Mouse (Mus musculus): ENCODE results near the gene Macrod2. TPM values are rescaled to one million over a fixed set of nuclear protein-coding genes. Genes with fewer than 3 reads are reported as not detected.

The Macrod2 gene
- polyA plus RNA-seq (2012; rRNA removed) = 1.9 and 2.3 TPM in 2 replicates

DNA sequence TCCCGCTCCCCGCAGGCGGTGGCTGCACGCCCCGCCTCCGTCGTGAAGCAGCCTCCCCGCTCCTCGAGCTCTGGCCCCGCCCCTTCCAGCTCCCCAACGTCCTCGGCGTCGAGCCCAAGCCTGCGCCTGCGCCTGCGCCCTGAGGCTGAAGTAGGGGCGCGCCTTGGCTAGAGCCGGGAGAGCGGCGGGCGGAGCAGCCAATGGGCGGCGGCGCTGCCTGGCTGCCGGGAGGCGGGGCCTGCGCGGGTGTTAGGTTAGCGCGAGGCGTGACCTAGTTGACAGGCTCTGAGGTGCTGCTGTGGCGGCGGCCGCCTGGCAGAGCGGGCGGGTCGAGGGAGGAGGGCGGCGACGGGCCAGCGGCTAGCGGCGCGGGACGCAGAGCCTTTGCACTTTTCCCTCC is at the start of gene Macrod2:
Macrod2 (plus strand) TSS at position 131 of the 400 bp plus-strand sequence.
- under 1% methylated on average over 46 of the region's 47 CpGs for WGBS
- DNase-seq (ENCODE audit: low read depth, low spot score) = peak; percentile 91

GRCm38 (mm10) chr2:140359905-140360304 is 35.2 kb upstream of the Macrod2 start:
- DNase-seq (ENCODE audit: low read depth, low spot score) = no peak
- WGBS = 48% methylated on average over 2 of the region's 2 CpGs

- DNase-seq (ENCODE audit: low read depth, low spot score) = no peak
- 77% methylated on average over 1 of the region's 1 CpGs for WGBS
Measured at GRCm38 (mm10) chr2:140364804-140365203, 30.3 kb upstream of the Macrod2 start.

GRCm38 (mm10) chr2:140389525-140389924 is 5.6 kb upstream of the Macrod2 start, which contains the start of gene Sel1l2:
TSS of gene Sel1l2 (minus strand) at chr2:140389706.
- WGBS = 48% methylated on average over 4 of the region's 4 CpGs
- no peak for DNase-seq (ENCODE audit: low read depth, low spot score)

GRCm38 (mm10) chr2:140395744-140396231 is 679 bp downstream of the Macrod2 start:
- DNase-seq (ENCODE audit: low read depth, low spot score) = no peak
- WGBS = under 1% methylated on average over 58 of the region's 58 CpGs

DNA sequence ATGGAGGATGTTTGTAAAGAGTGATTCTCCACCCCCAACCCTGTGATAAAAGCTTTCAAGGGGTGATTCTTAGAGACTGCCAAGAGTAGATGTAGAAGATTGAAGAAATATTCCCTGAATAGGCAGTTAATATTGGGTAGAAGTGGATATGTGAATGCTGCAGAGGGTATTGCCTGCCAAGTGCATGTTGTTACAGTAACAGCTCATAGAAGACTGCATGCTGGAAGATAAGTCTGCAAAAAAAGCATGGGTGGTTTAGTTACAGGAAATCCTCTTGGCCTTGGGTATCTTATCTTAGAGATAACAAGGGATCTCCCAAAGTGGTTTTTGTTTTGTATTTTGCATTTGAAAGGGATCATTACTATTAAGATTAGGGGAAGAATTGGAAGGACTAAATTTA is 30.7 kb downstream of the Macrod2 start:
- no peak for DNase-seq (ENCODE audit: low read depth, low spot score)

DNA sequence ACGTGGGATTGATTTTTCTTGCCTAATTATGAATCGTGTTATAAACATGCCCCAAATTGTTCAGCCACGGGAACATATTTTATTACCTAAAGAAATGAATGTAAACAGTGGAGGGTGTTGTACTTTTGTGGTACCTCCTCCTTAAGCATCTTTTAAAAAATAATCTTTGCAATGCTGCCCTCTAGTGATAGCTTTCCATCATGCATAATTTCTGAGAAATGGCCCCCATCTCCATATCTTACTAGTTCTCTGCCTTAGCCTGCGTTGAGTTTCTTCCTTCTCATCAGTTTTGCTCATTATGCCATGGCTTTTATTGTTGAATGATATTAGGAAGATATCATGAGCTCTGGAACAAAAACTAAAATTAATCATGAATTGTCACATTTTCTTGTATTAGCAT is 32.2 kb downstream of the Macrod2 start:
- 3% methylated on average over 4 of the region's 4 CpGs for WGBS
- DNase-seq (ENCODE audit: low read depth, low spot score) = peak; percentile 42

DNA sequence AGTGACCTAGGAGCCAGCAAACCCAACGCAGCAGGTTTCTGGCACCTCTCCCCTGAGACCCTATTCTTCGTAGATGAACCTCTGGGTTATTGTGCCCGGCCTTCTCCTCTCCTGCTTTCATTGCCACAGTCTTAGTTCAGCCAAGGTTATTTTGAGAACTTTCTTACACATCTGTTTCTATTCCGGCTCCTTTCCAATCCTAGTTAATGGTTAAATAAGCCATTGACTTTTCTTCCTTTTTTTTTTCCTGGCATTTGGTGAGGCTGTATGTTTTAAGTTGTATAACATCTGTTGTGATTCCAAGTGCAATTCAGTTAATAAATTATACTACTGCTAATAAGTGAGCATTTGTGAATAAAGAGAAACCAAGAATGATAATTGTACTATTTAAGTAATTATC is 44.0 kb downstream of the Macrod2 start:
- DNase-seq (ENCODE audit: low read depth, low spot score) = no peak
- WGBS = 27% methylated on average over 4 of the region's 4 CpGs

GRCm38 (mm10) chr2:140448636-140449035 is 53.5 kb downstream of the Macrod2 start:
- WGBS = 90% methylated on average over 2 of the region's 2 CpGs
- DNase-seq (ENCODE audit: low read depth, low spot score) = no peak

GRCm38 (mm10) chr2:140475770-140476169 is 80.7 kb downstream of the Macrod2 start:
- 90% methylated on average over 2 of the region's 2 CpGs for WGBS

DNA sequence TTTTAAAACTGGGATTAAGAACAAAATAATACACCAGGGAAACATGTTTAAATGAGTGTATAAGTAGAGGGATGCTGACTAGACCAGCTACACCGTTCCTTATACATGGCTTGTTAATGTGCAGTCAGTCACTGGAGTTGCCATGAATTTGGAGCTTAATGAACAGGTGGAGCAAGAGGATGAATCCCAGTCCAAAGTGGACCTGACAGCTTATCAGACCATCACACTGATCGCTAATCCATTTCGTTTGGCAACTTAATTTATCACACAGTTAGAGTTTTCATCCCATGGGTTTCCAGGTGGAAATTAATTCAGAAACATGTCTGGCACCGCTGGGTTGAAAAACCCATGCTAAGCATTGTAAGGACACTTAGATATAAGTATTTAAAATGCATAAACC is 81.8 kb downstream of the Macrod2 start:
- DNase-seq (ENCODE audit: low read depth, low spot score) = no peak
- WGBS = 82% methylated on average over 4 of the region's 4 CpGs

More at GRCm38 (mm10) chr2:140475770-140476169, 80.7 kb downstream of the Macrod2 start:
- DNase-seq (ENCODE audit: low read depth, low spot score) = no peak

DNA sequence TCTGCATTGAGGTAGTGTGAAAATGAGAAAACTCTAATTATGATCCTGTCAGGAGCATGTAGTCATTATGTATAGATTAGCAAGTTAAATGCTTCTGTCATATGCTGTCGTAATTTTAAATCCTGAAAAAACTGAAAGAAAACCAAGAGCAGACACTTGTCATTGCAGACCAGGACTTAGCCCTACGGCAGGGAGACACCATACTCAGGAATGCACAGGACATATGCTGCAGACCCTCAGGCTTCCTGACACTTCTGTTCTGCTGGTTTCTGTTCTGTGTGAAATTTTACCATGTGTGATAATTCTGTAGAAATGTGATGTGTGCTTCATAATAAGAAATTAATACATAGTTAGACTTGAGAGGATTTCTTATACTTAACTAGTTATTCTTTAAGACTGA is 87.5 kb downstream of the Macrod2 start:
- WGBS = 80% methylated on average over 2 of the region's 2 CpGs
- no peak for DNase-seq (ENCODE audit: low read depth, low spot score)

DNA sequence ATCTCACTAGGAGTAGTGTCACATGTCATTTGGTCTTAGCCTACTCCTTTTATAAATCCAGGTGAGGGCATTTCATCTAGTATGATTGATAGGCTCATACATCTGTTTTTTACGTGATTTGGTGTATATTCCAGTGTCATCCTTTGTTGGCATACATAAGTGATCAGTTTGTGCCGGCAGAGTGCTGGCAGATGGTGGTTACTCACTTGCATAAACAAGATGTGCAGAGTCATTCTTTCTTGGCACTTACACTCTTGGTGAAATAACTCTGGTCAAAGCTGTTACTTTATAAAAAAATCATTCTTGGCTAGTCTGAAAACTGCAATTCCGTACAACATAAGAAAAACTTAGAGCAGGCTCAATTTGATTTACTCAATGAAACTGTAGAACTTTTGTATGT is 102.6 kb downstream of the Macrod2 start:
- WGBS = 57% methylated on average over 3 of the region's 3 CpGs
- DNase-seq (ENCODE audit: low read depth, low spot score) = no peak

GRCm38 (mm10) chr2:140500951-140501350 is 105.8 kb downstream of the Macrod2 start:
- DNase-seq (ENCODE audit: low read depth, low spot score) = peak; percentile 1
- 24% methylated on average over 5 of the region's 5 CpGs for whole genome bisulfite sequencing

GRCm38 (mm10) chr2:140521472-140521871 is 126.4 kb downstream of the Macrod2 start:
- 86% methylated on average over 2 of the region's 2 CpGs for WGBS
- DNase-seq (ENCODE audit: low read depth, low spot score) = no peak

DNA sequence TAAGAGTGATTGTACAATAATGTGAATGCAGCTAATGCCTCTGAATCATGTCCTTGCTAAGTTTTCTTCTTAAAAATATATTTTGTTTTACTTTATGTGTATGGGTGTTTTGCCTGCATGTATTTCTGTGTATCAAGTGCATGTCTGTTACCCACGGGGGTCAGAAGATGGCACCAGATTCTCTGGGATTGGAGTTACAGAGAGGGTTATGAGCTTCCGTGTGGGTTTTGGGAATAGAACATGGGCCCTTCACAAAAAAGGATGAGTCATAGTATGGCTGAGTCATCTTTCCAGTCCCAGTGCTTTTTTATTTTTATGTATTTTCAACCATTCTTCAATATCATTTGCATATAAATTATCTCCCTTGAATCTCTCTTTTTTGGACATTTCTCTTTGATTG is 135.1 kb downstream of the Macrod2 start:
- WGBS = 56% methylated on average over 2 of the region's 2 CpGs
- no peak for DNase-seq (ENCODE audit: low read depth, low spot score)

DNA sequence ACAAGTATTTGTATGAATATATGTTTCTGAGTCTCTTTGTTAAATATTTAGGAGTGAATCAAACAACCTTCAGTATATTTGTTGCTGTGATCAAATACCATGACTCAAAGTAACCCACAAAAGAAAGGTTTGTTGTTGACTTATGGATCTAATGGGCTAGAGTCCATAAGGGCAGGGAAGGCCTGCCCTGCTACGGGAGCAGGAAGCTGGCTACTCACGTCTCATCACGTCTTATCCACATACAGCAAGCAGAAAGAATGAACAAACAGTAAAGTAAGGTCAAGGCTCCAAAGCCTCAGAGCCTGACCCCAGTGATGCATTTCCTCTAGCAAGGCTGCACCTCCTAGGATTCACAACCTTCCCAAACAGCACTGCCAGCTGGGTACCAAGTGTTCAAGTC is 136.9 kb downstream of the Macrod2 start:
- WGBS = 31% methylated on average over 3 of the region's 3 CpGs
- no peak for DNase-seq (ENCODE audit: low read depth, low spot score)

GRCm38 (mm10) chr2:140532859-140533519 is 137.9 kb downstream of the Macrod2 start:
- 81% methylated on average over 9 of the region's 9 CpGs for WGBS
- DNase-seq (ENCODE audit: low read depth, low spot score) = no peak

GRCm38 (mm10) chr2:140533621-140534020 is 138.5 kb downstream of the Macrod2 start:
- WGBS = 85% methylated on average over 8 of the region's 8 CpGs
- no peak for DNase-seq (ENCODE audit: low read depth, low spot score)

DNA sequence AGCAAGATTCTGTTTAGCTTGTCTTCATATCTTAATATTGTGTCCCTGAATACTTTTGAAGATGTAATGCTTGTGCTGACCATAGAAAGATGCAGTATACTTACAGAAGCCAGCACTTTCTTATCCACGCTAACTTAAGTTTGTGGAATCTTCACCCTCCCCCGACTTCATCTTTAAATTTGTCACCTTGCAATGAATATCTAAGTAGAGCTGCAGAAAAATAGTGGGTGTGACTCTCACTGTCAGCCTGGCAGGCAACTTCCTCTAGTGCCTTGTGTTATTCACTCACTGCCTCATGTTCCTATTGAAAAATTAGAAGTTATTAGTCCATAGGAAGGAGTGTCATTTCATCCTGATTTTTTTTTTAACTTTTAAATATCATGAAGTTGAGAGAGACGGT is 139.5 kb downstream of the Macrod2 start:
- no peak for DNase-seq (ENCODE audit: low read depth, low spot score)
- 91% methylated on average over 3 of the region's 3 CpGs for WGBS

DNA sequence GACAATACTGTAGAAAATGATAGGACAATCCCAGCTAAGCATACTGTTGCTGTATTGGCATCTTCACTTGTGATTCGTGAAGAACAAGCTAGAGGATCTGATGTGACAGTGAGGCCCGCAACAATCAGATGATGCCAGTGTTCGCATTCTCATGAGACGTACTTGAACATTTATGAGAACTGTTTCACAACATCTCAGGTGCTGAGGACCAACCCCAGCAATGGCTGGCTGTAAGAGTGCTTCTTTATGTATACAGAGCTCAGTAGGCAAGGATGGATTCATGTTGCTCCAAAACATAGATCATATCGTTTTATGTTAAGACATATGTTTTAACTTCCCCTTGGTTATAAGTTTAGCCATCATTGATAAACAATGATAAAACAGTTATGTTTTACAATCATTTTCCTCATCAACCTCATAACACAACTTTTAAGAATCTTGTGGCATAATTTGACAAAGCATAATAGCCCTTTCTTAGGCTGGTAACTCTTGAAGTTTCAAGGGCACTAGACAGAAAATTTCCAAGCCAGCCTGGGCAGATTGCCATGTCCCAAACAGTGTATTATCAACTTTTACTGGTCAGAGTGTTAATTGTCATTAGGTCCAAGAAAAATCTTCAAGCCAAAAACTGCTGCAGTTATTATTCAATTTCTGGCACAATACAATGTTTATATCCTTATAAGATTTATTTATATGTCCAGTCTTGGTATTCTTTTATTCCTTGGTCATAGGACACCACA is 140.9 kb downstream of the Macrod2 start:
- 77% methylated on average over 5 of the region's 5 CpGs for WGBS
- no peak for DNase-seq (ENCODE audit: low read depth, low spot score)
